Mouse (Mus musculus) thymus, adult 2 months (tissue): Measurements from ENCODE around the gene Ednrb. TPM values are rescaled to one million over a fixed set of nuclear protein-coding genes. Genes with fewer than 3 reads are reported as not detected.

Experiments
- DNase-seq: peaks from one replicate; pipeline ENCODE4 v3.0.0; 2021
- H3K27ac ChIP-seq: fragments of 200-500 bp; 2 replicates; pipeline ENCODE4 v1.5.1; 2012; ENCODE audit warnings: low read length, control low read depth; ENCODE audit not compliant: control insufficient read depth, insufficient read depth
- H3K27me3 ChIP-seq: fragments of 200-500 bp; 2 replicates; pipeline ENCODE4 v1.6.1; 2012; ENCODE audit warnings: mild to moderate bottlenecking, low read length, moderate library complexity, mixed read lengths; ENCODE audit not compliant: control insufficient read depth, insufficient read depth
- H3K36me3 ChIP-seq: fragments of 200-500 bp; 2 replicates; pipeline ENCODE4 v1.6.1; 2012; ENCODE audit warnings: mild to moderate bottlenecking, low read length, moderate library complexity; ENCODE audit not compliant: control insufficient read depth, insufficient read depth
- H3K4me1 ChIP-seq: fragments of 200-500 bp; replicated peaks from 2 replicates; pipeline ENCODE4 v1.6.1; 2012; ENCODE audit warnings: low read length; ENCODE audit not compliant: control insufficient read depth, insufficient read depth
- H3K4me3 ChIP-seq: fragments of 200-500 bp; 2 replicates; pipeline ENCODE4 v1.5.1; 2012; ENCODE audit warnings: mild to moderate bottlenecking, low read length, control low read depth, moderate library complexity; ENCODE audit not compliant: control insufficient read depth, insufficient read depth
- CTCF ChIP-seq: fragments of 200-500 bp; IDR thresholded peaks from 2 replicates; pipeline ENCODE4 v1.5.1; 2012; ENCODE audit warnings: mild to moderate bottlenecking, control low read depth, low read length, moderate library complexity, borderline replicate concordance; ENCODE audit not compliant: control insufficient read depth, poor library complexity, insufficient read depth; ENCODE audit errors: extremely low read depth
- POLR2A ChIP-seq: fragments of 200-500 bp; IDR thresholded peaks from 2 replicates; pipeline ENCODE4 v1.6.1; 2012; ENCODE audit warnings: mild to moderate bottlenecking, low read length, control low read depth, moderate library complexity; ENCODE audit not compliant: control insufficient read depth, poor library complexity, insufficient read depth; ENCODE audit errors: extremely low read depth
- WGBS: fragments of 180-500 bp; shearing (Covaris S2); methylation state at CpG from one replicate; pipeline ENCODE4 v1.1.7; 2018; 5-methylcytosine and 5-hydroxymethylcytosine counted together
- polyA plus RNA-seq: library from polyadenylated mRNA; depleted of rRNA; stranded (reverse); fragments of >200 nt; gene quantifications from 2 replicates; pipeline ENCODE4 v1.2.3, GENCODE M21; 2012

Ednrb gene
- polyA plus RNA-seq, 1 experiment, result 1.0 TPM

DNA sequence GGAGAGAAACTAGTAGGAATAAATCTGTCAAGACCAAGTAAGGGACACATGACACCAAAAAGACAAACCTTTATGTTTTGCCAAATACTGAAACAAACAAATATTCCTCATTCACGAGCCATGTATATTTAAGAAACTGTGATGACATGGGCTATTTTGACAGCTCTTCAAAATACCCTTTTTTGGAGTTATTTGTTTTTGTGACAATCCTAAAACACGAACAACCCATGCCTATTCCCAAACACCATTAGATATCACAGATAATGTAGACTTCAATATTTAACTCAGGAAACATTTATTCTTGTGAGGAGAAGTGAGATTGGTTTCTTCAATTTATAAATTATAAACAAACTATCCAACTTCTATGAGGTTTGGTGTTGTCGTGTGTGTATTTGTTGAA, 32.4 kb upstream of the Ednrb start:
- WGBS, result 94% methylated on average over 3 of the region's 3 CpGs
- H3K27ac ChIP-seq, result no peak overlapping the region
- H3K4me1 ChIP-seq, result no peaks in the 10 kb centered on the region
- DNase-seq, result no peak
- no peaks in the 10 kb centered on the region for H3K36me3 ChIP-seq
- TF ChIP-seq CTCF, result no peak
- TF ChIP-seq POLR2A, result no peak
- H3K4me3 ChIP-seq, result no peak overlapping the region
- no peaks in the 10 kb centered on the region for H3K27me3 ChIP-seq

DNA sequence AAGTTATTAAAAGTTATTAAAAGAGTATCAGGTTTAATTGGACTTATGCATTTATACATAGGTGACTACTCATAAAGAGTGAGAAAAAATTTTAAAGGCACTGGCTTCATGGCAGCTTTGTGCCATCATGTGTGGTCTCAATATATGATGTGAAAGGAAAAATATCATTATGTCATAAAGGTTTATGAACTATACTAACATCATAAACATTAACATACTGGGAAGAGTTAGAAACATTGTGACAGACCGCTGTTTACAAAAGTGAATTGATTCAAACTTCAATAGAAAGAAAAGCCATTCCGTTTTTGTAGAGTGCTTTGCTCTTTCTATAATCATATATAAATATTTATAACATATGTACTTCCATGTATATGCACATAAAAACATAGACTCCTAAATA, 22.4 kb upstream of the Ednrb start:
- Histone ChIP-seq H3K27ac (no peak overlapping the region), H3K36me3 (no peaks in the 10 kb centered on the region), H3K27me3 (no peaks in the 10 kb centered on the region), H3K4me1 (no peaks in the 10 kb centered on the region), H3K4me3 (no peak overlapping the region)
- WGBS, result 97% methylated on average over 2 of the region's 2 CpGs
- no peak for DNase-seq
- TF ChIP-seq POLR2A, result no peak

DNA sequence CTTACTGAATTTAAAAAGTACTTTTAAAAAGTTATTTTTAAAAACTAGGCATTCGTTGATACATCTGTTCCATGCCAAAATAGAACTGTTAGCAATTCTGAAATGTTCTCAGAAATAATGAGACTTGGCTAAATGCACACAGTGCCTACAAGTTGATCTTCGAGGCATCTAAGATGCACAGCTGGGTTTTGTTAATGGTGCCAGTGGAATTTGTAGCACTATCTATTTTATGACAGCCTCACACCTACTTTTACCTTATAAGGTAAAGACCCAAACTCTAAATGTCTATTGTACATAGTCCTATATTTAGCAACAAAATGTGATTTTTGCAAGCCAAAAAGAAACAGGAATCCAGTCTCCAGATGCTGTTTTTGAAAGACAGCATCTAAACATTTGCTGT, 21.0 kb upstream of the Ednrb start:
- H3K4me3 ChIP-seq, result no peak overlapping the region
- DNase-seq, result no peak
- no peak for TF ChIP-seq CTCF
- no peak for TF ChIP-seq POLR2A
- no peaks in the 10 kb centered on the region for H3K36me3 ChIP-seq
- H3K27me3 ChIP-seq, result no peaks in the 10 kb centered on the region
- 80% methylated on average over 2 of the region's 2 CpGs for WGBS
- no peak overlapping the region for H3K27ac ChIP-seq
- no peaks in the 10 kb centered on the region for H3K4me1 ChIP-seq

DNA sequence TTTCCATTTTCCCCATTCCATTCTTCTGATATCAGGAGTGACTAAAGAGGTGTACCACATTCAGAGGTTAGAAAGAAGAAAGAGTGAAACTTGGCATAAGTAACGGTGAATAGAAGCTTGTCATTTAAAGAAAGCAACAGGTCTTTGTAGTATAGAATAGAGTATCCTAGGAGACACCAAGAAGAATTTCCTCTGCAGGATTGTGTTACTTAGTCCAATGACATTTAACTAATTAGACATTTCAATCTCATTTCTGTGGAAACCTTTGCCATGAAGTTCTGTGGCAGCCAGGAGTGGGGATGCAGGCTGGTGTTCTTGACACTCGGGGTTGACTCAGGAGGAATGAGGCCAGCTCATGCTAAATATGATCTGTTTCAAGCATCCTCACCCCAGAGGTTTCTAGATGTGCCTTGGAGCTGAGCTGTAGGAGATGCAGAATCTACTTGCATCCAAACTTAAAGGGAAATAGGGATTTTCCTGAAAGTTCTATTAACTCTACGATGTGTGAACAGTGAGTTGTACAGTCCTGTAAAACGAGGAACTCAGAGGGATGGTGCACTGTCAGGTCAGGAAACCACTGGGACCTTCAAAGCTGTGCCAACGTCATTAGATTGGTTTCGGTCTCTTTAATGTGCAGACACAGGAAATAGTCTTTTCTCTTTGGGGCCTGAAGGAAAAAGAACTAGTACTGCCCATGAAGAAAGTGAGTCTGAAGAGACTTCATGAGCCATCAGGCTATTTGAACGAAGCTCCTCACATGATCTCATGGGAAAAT, 6.1 kb upstream of the Ednrb start:
- Histone ChIP-seq H3K27ac (no peak overlapping the region), H3K4me3 (no peak overlapping the region), H3K36me3 (no peaks in the 10 kb centered on the region), H3K27me3 (no peaks in the 10 kb centered on the region), H3K4me1 (no peaks in the 10 kb centered on the region)
- 23% methylated on average over 7 of the region's 7 CpGs for WGBS
- no peak for DNase-seq
- TF ChIP-seq POLR2A, result no peak
- TF ChIP-seq CTCF, result no peak

DNA sequence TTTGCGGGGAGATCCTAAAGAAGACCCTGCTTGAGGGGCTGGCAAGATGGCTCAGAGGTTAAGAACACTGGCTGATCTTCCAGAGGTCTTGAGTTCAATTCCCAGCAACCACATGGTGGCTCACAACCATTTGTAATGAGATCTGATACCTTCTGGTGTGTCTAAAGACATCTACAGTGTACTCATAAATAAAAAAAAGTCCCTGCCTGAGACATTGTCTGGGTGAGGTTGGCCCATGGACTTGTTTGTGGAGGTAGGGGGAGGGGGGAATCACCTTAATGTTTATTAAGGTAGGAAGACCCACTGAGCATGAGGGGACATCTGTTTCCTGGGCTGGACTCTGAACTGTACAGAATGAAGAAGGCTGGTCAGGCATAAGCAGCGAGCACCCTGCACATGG, 1.5 kb upstream of the Ednrb start:
- no peaks in the 10 kb centered on the region for H3K36me3 ChIP-seq
- no peak overlapping the region for H3K4me3 ChIP-seq
- 95% methylated on average over 2 of the region's 2 CpGs for WGBS
- H3K27me3 ChIP-seq, result 0 out of 2 replicates have a peak, but pooled peaks cover 3% of the 10 kb centered on the region
- TF ChIP-seq CTCF (no peak), POLR2A (no peak)
- H3K4me1 ChIP-seq, result no peaks in the 10 kb centered on the region
- no peak overlapping the region for H3K27ac ChIP-seq
- DNase-seq, result no peak

DNA sequence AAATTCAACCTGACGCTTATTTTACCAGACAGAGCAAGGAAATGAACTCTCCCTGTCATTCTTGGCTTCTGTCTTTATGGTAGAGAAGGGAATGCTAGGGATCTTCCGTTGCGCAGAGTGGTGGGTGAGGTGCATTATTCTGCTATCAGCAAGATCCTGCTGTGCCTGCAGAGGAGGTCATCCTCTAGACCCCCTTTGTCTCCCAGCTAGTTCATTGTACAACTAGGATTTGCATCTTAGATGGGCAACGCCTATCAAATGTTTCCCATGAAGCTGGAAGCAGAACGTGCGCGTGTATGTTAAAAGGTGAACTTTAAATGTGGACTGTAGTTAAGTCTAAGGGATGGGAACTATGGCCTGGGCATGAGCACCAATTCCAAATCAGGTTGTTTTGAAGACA, 742 bp upstream of the Ednrb start:
- TF ChIP-seq POLR2A (no peak), CTCF (no peak)
- Histone ChIP-seq H3K27me3 (0 out of 2 replicates have a peak, but pooled peaks cover 3% of the 10 kb centered on the region), H3K4me1 (no peaks in the 10 kb centered on the region), H3K4me3 (no peak overlapping the region), H3K36me3 (no peaks in the 10 kb centered on the region), H3K27ac (no peak overlapping the region)
- no peak for DNase-seq
- 94% methylated on average over 7 of the region's 7 CpGs for WGBS
